Mouse (Mus musculus): Measurements from ENCODE around the gene Ace. TPM values are rescaled to one million over a fixed set of nuclear protein-coding genes. Genes with fewer than 3 reads are reported as not detected.
"Not testable (repeated sequence)": the region's sequence is repeated elsewhere in the genome, so short reads cannot be mapped to it uniquely, and the experiment has no call there.

Gene Ace
- polyA plus RNA-seq, 1 experiment = 14.6 TPM

DNA sequence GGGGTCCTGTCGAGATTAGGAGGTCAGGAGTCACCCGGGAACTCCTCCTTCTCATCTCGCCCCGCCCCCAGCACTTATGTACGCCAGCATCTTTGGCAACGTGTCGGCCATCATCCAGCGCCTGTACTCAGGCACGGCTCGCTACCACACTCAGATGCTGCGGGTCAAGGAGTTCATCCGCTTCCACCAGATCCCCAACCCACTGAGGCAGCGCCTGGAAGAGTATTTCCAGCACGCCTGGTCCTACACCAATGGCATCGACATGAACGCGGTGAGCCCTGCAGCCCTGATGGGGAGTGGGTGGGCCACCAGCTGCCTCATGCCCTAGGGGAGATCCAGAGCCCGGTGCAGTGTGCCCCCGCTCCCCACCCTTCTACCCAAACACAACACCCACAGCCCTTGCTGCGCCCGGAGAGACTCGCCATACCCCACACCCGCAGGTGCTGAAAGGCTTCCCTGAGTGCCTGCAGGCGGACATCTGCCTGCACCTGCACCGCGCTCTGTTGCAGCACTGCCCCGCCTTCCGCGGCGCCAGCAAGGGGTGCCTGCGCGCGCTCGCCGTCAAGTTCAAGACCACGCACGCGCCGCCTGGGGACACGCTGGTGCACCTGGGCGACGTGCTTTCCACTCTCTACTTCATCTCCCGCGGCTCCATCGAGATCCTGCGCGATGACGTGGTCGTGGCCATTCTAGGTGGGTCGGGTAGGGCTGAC is 52.5 kb downstream of the Ace start:
- 3% methylated on average over 50 of the region's 50 CpGs for WGBS
- Histone ChIP-seq H3K4me3 (ENCODE audit: extremely low read depth, insufficient read depth, insufficient read length) (no peak overlapping the region), H3K4me1 (ENCODE audit: control insufficient read depth, insufficient read depth, insufficient read length) (peaks cover 5% of the 10 kb centered on the region), H3K27me3 (ENCODE audit: control insufficient read depth, insufficient read depth, low read length) (peaks cover 10% of the 10 kb centered on the region), H3K27ac (ENCODE audit: insufficient read depth, low read length) (no peak overlapping the region), H3K36me3 (ENCODE audit: control insufficient read depth, insufficient read depth, low read length) (no peaks in the 10 kb centered on the region)
- TF ChIP-seq CTCF (IDR thresholded peaks at IDR 0.05; ENCODE audit: extremely low read depth, insufficient read depth, insufficient read length, insufficient replicate concordance) (no peak), POLR2A (IDR thresholded peaks at IDR 0.05; ENCODE audit: low read depth, low read length) (no peak)
- DNase-seq (ENCODE audit: low read depth in 1 of 2, low spot score in 2 of 2) = no peak

DNA sequence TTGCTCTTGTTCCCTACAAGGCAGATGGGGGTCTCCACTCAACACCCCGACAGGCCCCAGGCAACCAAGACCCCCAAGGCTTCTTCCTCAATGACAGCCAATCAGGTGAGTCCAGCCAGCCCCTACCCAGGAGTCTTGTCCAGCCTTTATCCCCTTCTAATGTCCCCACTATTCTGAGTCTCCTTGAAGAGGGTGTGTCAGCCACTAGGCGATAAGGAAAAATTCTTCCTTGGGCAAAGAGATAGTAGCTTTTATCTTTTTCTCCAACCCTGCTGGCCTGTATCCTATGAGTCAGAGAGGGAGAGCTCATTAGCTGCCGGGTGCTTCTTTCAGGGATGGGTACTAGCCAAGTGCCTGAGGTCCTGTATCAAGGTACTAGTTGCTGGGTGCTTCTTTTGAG is 58.0 kb downstream of the Ace start:
- 83% methylated on average over 3 of the region's 3 CpGs for WGBS

DNA sequence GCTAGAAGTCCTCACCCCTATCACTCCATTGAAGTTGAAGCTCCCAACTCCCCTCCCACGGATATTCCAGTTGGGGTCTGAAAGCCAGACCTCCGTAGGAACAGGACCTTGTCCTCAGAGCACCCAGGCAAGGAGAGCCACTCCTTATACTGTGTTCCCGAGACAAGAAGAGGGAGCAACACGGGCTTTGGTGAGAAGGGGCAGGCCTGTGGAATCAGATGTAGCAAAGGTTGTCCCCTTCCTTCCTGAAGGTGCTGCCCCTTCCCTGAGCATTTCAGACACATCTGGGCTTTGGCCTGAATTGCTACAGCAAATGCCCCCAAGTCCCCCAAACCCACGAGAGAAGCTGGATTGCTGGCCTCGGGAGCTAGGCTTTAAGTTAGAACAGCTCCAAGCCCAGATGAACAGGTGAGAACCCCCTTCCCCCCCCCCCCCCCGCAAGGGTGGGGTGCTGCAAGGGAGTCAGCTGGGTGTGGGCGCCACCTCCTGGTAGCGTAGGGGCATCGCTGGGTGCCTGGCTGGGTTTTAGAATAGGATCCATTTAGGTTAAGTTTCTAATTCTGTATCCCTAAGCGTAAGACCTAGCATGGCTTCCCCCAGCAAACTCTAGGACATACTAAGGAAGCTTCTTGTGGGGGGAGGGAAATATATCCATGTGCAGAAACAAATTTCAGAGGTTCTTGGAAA is 58.9 kb downstream of the Ace start:
- TF ChIP-seq CTCF (IDR thresholded peaks at IDR 0.05; ENCODE audit: extremely low read depth, insufficient read depth, insufficient read length, insufficient replicate concordance) = peak; percentile 88; the same call in 1 of the 2 replicates
- TF ChIP-seq POLR2A (IDR thresholded peaks at IDR 0.05; ENCODE audit: low read depth, low read length) = no peak
- Histone ChIP-seq H3K27ac (ENCODE audit: insufficient read depth, low read length) (no peak overlapping the region), H3K27me3 (ENCODE audit: control insufficient read depth, insufficient read depth, low read length) (peaks cover 2% of the 10 kb centered on the region; the same call in 1 of the 2 replicates), H3K4me3 (ENCODE audit: extremely low read depth, insufficient read depth, insufficient read length) (no peak overlapping the region), H3K36me3 (ENCODE audit: control insufficient read depth, insufficient read depth, low read length) (peaks cover 5% of the 10 kb centered on the region), H3K4me1 (ENCODE audit: control insufficient read depth, insufficient read depth, insufficient read length) (no peaks in the 10 kb centered on the region; the same call in 1 of the 2 replicates)
- peak; percentile 54 to 60 for DNase-seq (ENCODE audit: low read depth in 1 of 2, low spot score in 2 of 2)
- 30% methylated on average over 11 of the region's 11 CpGs for WGBS

More for the DNA sequence above, 58.0 kb downstream of the Ace start:
- H3K4me3 ChIP-seq (ENCODE audit: extremely low read depth, insufficient read depth, insufficient read length) = no peak overlapping the region
- no peaks in the 10 kb centered on the region; the same call in 1 of the 2 replicates for H3K4me1 ChIP-seq (ENCODE audit: control insufficient read depth, insufficient read depth, insufficient read length)
- peaks cover 5% of the 10 kb centered on the region for H3K36me3 ChIP-seq (ENCODE audit: control insufficient read depth, insufficient read depth, low read length)
- no peak overlapping the region for H3K27ac ChIP-seq (ENCODE audit: insufficient read depth, low read length)
- H3K27me3 ChIP-seq (ENCODE audit: control insufficient read depth, insufficient read depth, low read length) = peaks cover 2% of the 10 kb centered on the region
- no peak for DNase-seq (ENCODE audit: low read depth in 1 of 2, low spot score in 2 of 2)
- TF ChIP-seq POLR2A (IDR thresholded peaks at IDR 0.05; ENCODE audit: low read depth, low read length) (no peak), CTCF (IDR thresholded peaks at IDR 0.05; ENCODE audit: extremely low read depth, insufficient read depth, insufficient read length, insufficient replicate concordance) (no peak)

GRCm38 (mm10) chr11:106027607-106028006 is 59.9 kb downstream of the Ace start:
- Histone ChIP-seq H3K4me1 (ENCODE audit: control insufficient read depth, insufficient read depth, insufficient read length) (no peaks in the 10 kb centered on the region; the same call in 1 of the 2 replicates), H3K36me3 (ENCODE audit: control insufficient read depth, insufficient read depth, low read length) (peaks cover 5% of the 10 kb centered on the region), H3K27me3 (ENCODE audit: control insufficient read depth, insufficient read depth, low read length) (no peaks in the 10 kb centered on the region), H3K27ac (ENCODE audit: insufficient read depth, low read length) (no peak overlapping the region), H3K4me3 (ENCODE audit: extremely low read depth, insufficient read depth, insufficient read length) (no peak overlapping the region)
- 97% methylated on average over 5 of the region's 5 CpGs for WGBS
- DNase-seq (ENCODE audit: low read depth in 1 of 2, low spot score in 2 of 2) = no peak
- TF ChIP-seq CTCF (IDR thresholded peaks at IDR 0.05; ENCODE audit: extremely low read depth, insufficient read depth, insufficient read length, insufficient replicate concordance) = no peak
- TF ChIP-seq POLR2A (IDR thresholded peaks at IDR 0.05; ENCODE audit: low read depth, low read length) = no peak

- WGBS = 18% methylated on average over 15 of the region's 25 CpGs
- peak overlapping the region; percentile 36; the same call in 1 of the 2 replicates for H3K4me3 ChIP-seq (ENCODE audit: extremely low read depth, insufficient read depth, insufficient read length)
- not testable (repeated sequence) for H3K27me3 ChIP-seq (ENCODE audit: control insufficient read depth, insufficient read depth, low read length); H3K4me1 ChIP-seq (ENCODE audit: control insufficient read depth, insufficient read depth, insufficient read length); DNase-seq (ENCODE audit: low read depth in 1 of 2, low spot score in 2 of 2); H3K36me3 ChIP-seq (ENCODE audit: control insufficient read depth, insufficient read depth, low read length); H3K27ac ChIP-seq (ENCODE audit: insufficient read depth, low read length)
Observed at GRCm38 (mm10) chr11:106032074-106032473, 64.3 kb downstream of the Ace start.

DNA sequence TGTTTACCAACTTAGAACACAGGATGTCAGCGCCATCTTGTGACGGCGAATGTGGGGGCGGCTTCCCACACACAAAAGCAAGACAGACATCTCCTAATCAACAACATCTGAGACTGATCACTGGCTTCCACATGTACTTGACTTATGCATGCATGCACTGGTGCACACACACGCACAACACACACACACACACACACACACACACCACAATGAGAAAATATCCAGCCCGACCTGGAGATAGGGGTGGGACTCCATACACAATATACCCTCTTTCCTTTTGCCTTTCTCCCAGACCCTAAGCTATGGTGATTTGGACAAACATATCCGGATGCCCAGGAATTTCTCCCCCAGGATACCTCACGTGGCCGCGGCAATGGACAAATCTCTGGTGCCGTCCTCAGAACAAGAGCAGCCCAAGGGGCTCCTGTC is 65.8 kb downstream of the Ace start:
- H3K27me3 ChIP-seq (ENCODE audit: control insufficient read depth, insufficient read depth, low read length) = no peaks in the 10 kb centered on the region
- peak overlapping the region; percentile 36; the same call in 1 of the 2 replicates for H3K4me3 ChIP-seq (ENCODE audit: extremely low read depth, insufficient read depth, insufficient read length)
- H3K4me1 ChIP-seq (ENCODE audit: control insufficient read depth, insufficient read depth, insufficient read length) = peaks cover 10% of the 10 kb centered on the region; the same call in 1 of the 2 replicates
- no peaks in the 10 kb centered on the region for H3K36me3 ChIP-seq (ENCODE audit: control insufficient read depth, insufficient read depth, low read length)
- 46% methylated on average over 11 of the region's 11 CpGs for WGBS
- peak in 1 of 2 experiments; percentile 75 for DNase-seq (ENCODE audit: low read depth in 1 of 2, low spot score in 2 of 2)
- H3K27ac ChIP-seq (ENCODE audit: insufficient read depth, low read length) = peak overlapping the region; percentile 93
- TF ChIP-seq CTCF (IDR thresholded peaks at IDR 0.05; ENCODE audit: extremely low read depth, insufficient read depth, insufficient read length, insufficient replicate concordance) (no peak), POLR2A (IDR thresholded peaks at IDR 0.05; ENCODE audit: low read depth, low read length) (no peak; the same call in 1 of the 2 replicates)

All from spleen, adult 2 months (tissue).